Mouse (Mus musculus) Patski (cell line): ENCODE data around the gene Borcs7. TPM values are rescaled to one million over a fixed set of nuclear protein-coding genes. Genes with fewer than 3 reads are reported as not detected.

Experiments
- ATAC-seq: fragments of 100-300 bp; one replicate; pipeline ENCODE4 v1.8.0; 2021
- CTCF ChIA-PET: fragments of 350-600 bp; sonication (Branson Sonifier 250); formaldehyde crosslinking; loops from one replicate; lab custom pipeline; 2022; ENCODE audit warnings: inconsistent platforms; lab: Charles Lee
- POLR2A ChIA-PET: fragments of 350-600 bp; sonication (Branson Sonifier 250); formaldehyde crosslinking; loops from one replicate; lab custom pipeline; 2022; ENCODE audit warnings: antibody characterized with exemption, inconsistent platforms; lab: Charles Lee
- DNase-seq: peaks from one replicate; pipeline ENCODE4 v3.0.0-alpha.2; 2011; ENCODE audit warnings: low read depth, low spot score
- H3K27me3 ChIP-seq: fragments of 371-371 bp; one replicate; pipeline ENCODE4 v1.5.1; 2021
- CTCF ChIP-seq: fragments of 100-300 bp; IDR thresholded peaks from one replicate; pipeline ENCODE4 v1.5.1; 2021
- in situ Hi-C: fragments of 300-500 bp; cut with MboI; formaldehyde crosslinking; loops from 3 replicates; pipeline ENCODE4 v1.11.1; 2018; ENCODE audit warnings: low pct_unique_long_range_greater_than_20kb, mixed read lengths
- polyA plus RNA-seq: library from polyadenylated mRNA; unstranded; gene quantifications from one replicate; pipeline ENCODE4 v1.2.3, GENCODE M21; 2021

Gene Borcs7
- polyA plus RNA-seq, 1 experiment from 2014 or later = 8.3 TPM

GRCm38 (mm10) chr19:46690387-46690786, 681 bp downstream of the Borcs7 start:
- ATAC-seq (no peak), DNase-seq (no peak)
- peaks cover 8% of the 10 kb centered on the region for H3K27me3 ChIP-seq
- ChIA-PET CTCF (interaction anchor here (1.0 to 1.7 kb wide), 5 partner anchors 9 to 175 kb away, joined by 3 to 6 read pairs (median 4); no protein-coding TSS in a partner anchor), POLR2A (no interaction called here)
- in situ Hi-C loops = no loop called here
- TF ChIP-seq CTCF = no peak

- no peak for TF ChIP-seq CTCF
- peaks cover 7% of the 10 kb centered on the region for H3K27me3 ChIP-seq
- no peak for DNase-seq
- in situ Hi-C loops = no loop called here
- ChIA-PET CTCF (interaction anchor here (1.4 to 1.7 kb wide), 2 partner anchors 8 to 20 kb away, joined by 4 to 6 read pairs; no protein-coding TSS in a partner anchor), POLR2A (interaction anchor here (0.6 to 1.3 kb wide), 3 partner anchors 12 to 325 kb away, joined by 3 to 4 read pairs (median 4); no protein-coding TSS in a partner anchor)
- ATAC-seq = no peak
These were observed 1.4 kb downstream of the Borcs7 start for GRCm38 (mm10) chr19:46691078-46691477.

- in situ Hi-C loops = no loop called here
- ATAC-seq (no peak), DNase-seq (no peak)
- no peaks in the 10 kb centered on the region for H3K27me3 ChIP-seq
- TF ChIP-seq CTCF = no peak
- ChIA-PET CTCF (interaction anchor here (1.4 kb wide), 1 partner anchor 13 kb away, joined by 4 read pairs; the partner anchor contains the start of gene As3mt), POLR2A (no interaction called here)
These were observed 3.4 kb downstream of the Borcs7 start for GRCm38 (mm10) chr19:46693146-46693545.

GRCm38 (mm10) chr19:46696482-46696881, 6.8 kb downstream of the Borcs7 start:
- ChIA-PET CTCF (no interaction called here), POLR2A (no interaction called here)
- ATAC-seq (no peak), DNase-seq (no peak)
- no peaks in the 10 kb centered on the region for H3K27me3 ChIP-seq
- in situ Hi-C loops = no loop called here
- TF ChIP-seq CTCF = no peak

GRCm38 (mm10) chr19:46696943-46697342, 7.2 kb downstream of the Borcs7 start:
- H3K27me3 ChIP-seq = no peaks in the 10 kb centered on the region
- in situ Hi-C loops = no loop called here
- POLR2A ChIA-PET = no interaction called here
- no peak for ATAC-seq
- CTCF ChIA-PET = no interaction called here
- DNase-seq = no peak
- TF ChIP-seq CTCF = no peak

GRCm38 (mm10) chr19:46697840-46698517, 8.3 kb downstream of the Borcs7 start:
- ATAC-seq (no peak), DNase-seq (no peak)
- H3K27me3 ChIP-seq = no peaks in the 10 kb centered on the region
- no peak for TF ChIP-seq CTCF
- POLR2A ChIA-PET = interaction anchor here (0.6 kb wide), 1 partner anchor 241 kb away, joined by 3 read pairs; no protein-coding TSS in a partner anchor
- CTCF ChIA-PET = interaction anchor here (0.7 to 0.8 kb wide), 2 partner anchors 10 kb away, joined by 3 read pairs; no protein-coding TSS in a partner anchor
- in situ Hi-C loops = no loop called here

GRCm38 (mm10) chr19:46699011-46699481, 9.3 kb downstream of the Borcs7 start:
- ATAC-seq (no peak), DNase-seq (no peak)
- ChIA-PET POLR2A (no interaction called here), CTCF (interaction anchor here (0.7 to 1.5 kb wide), 2 partner anchors 9 kb away, joined by 3 to 6 read pairs; partner anchors contain the start of gene Borcs7)
- in situ Hi-C loops = no loop called here
- peaks cover 3% of the 10 kb centered on the region for H3K27me3 ChIP-seq
- no peak for TF ChIP-seq CTCF

- in situ Hi-C loops = no loop called here
- no peak for DNase-seq
- H3K27me3 ChIP-seq = peaks cover 7% of the 10 kb centered on the region
- ChIA-PET POLR2A (no interaction called here), CTCF (interaction anchor here (1.3 kb wide), 1 partner anchor 55 kb away, joined by 3 read pairs; no protein-coding TSS in a partner anchor)
- TF ChIP-seq CTCF = no peak
- ATAC-seq = no peak
These were observed 11.4 kb downstream of the Borcs7 start for GRCm38 (mm10) chr19:46701156-46701555.

GRCm38 (mm10) chr19:46705779-46706495, 16.2 kb downstream of the Borcs7 start:
- peaks cover 19% of the 10 kb centered on the region for H3K27me3 ChIP-seq
- POLR2A ChIA-PET = interaction anchor here (0.7 kb wide), 1 partner anchor 222 kb away, joined by 3 read pairs; no protein-coding TSS in a partner anchor
- no peak for DNase-seq
- in situ Hi-C loops = no loop called here
- CTCF ChIA-PET = interaction anchor here (1.4 to 1.5 kb wide), 2 partner anchors 9 to 13 kb away, joined by 4 read pairs; no protein-coding TSS in a partner anchor
- no peak for ATAC-seq
- no peak for TF ChIP-seq CTCF

GRCm38 (mm10) chr19:46706540-46707295, 17.0 kb downstream of the Borcs7 start:
- peaks cover 19% of the 10 kb centered on the region for H3K27me3 ChIP-seq
- in situ Hi-C loops = no loop called here
- DNase-seq (no peak), ATAC-seq (no peak)
- ChIA-PET CTCF (interaction anchor here (1.4 to 1.5 kb wide), 2 partner anchors 8 to 13 kb away, joined by 4 read pairs; no protein-coding TSS in a partner anchor), POLR2A (interaction anchor here (0.7 kb wide), 1 partner anchor 221 kb away, joined by 3 read pairs; no protein-coding TSS in a partner anchor)
- no peak for TF ChIP-seq CTCF
